Mouse (Mus musculus) heart, adult 9 months (tissue): ENCODE results near the gene Cdc45.

ENCODE experiments used
- DNase-seq, 2 experiments: peaks; one replicate each; pipeline ENCODE4 v3.0.0; 2022; ENCODE audit warnings: low spot score in 2 of 2

The Cdc45 gene

DNA sequence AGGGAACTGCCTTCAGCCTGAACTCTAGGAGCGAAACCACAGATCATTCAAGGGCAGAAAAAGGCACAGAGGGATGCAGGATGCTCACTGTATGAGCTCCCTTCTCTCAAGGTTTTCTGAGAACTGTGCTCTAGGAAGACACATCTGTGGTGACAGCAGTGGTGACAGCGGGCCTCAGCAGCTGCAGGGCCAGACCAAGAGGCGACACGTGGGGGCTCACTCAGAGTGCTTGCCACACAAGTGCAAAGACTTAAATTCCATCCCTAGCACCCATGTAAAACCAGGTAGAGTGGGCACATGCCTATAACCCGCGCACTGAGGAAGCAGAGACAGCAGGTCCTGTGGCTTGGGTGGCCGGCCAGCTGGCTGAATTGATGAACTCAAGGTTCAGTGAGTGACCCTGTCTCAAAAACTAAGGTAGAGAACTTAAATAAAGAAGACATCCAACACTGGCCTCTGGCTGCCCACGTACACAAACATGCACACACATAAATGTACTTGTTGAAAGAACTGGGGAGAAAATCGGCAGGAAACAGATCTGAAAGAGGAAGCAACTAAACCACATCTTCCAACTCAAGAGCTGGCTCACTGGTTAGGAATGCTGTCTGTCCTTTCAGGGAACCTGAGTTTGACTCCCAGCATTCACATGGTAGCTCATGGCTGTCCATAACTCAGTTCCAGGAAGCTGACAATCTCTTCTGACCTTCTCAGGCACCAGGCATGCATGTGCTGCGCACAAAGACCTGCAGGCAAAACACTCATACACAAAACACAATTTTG is 23.0 kb downstream of the Cdc45 start:
- DNase-seq = no peak

GRCm38 (mm10) chr16:18786652-18787051 is 25.1 kb downstream of the Cdc45 start:
- no peak for DNase-seq

GRCm38 (mm10) chr16:18785485-18785884 is 26.3 kb downstream of the Cdc45 start:
- DNase-seq = no peak

DNA sequence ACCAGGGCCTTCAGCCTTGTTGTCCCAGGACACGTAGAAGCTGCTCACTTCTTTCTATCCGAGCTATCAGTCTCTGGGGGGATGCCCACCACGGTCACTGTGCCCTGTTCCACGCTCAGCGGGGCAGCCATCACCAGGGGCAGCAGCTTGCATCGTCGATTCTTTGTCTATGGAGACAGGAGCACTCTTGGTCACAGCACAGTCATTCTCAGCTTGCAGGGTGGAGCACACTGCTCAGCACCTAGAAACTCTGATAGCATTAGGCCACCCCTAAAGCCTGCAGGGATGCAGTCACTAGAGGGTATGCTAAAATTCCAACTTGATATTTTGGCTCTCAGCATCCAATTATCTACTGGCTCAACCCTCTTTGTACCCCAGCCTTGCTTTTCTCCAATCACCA is 26.8 kb downstream of the Cdc45 start:
- no peak for DNase-seq

- DNase-seq = no peak
Observed at GRCm38 (mm10) chr16:18781810-18782209, 30.0 kb downstream of the Cdc45 start.

DNA sequence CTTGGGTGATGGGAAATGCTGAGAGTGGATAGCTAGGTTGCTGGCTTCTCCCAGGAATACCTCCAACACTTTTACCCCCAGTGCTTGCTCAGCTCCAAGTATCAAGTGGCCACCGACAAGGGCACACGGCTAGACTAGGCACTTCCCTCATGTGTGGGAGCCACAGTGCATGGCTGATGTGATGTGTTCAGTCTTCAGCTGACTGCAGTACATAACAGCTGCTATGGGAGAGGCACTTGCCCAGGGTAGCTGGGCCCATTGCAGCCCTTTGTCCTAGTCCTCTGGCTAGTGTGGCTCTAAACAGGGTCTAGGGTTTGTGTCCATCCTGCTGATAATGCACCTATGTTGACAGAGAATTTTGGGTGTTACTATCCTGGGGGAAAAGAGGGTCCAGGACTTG is 33.3 kb downstream of the Cdc45 start:
- DNase-seq = no peak

GRCm38 (mm10) chr16:18777101-18778080 is 34.4 kb downstream of the Cdc45 start:
- DNase-seq = no peak

GRCm38 (mm10) chr16:18776556-18777100 is 35.2 kb downstream of the Cdc45 start, which contains the start of gene Cldn5:
Cldn5 (plus strand) TSS chr16:18776847.
- DNase-seq = peak; percentile 58 to 74

GRCm38 (mm10) chr16:18775621-18776555 is 35.9 kb downstream of the Cdc45 start:
- peak; percentile 44 to 77 for DNase-seq

- DNase-seq = no peak
Observed at GRCm38 (mm10) chr16:18773936-18774335, 37.9 kb downstream of the Cdc45 start.

GRCm38 (mm10) chr16:18769501-18769900 is 42.3 kb downstream of the Cdc45 start:
- DNase-seq = no peak

- DNase-seq = no peak
Observed at GRCm38 (mm10) chr16:18766390-18766789, 45.4 kb downstream of the Cdc45 start.

DNA sequence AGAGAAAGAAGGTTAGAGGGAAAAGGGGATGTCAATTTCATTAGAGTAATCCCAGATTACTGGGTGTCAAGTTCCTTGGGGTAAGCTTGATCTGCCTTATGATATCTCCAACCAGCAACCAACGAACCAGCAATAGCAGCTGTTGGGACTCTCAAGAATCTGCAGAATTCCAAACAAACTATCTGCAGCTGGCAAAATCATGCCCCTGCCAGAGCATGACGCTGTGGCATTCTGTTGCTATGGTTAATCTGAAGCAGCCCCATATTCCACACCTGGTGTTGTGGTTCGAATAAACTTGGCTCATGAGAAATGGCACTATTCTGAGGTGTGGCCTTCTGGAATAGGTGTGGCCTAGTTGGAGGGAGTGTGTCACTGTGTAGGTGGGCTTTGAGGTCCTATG is 48.8 kb downstream of the Cdc45 start:
- DNase-seq = no peak

- DNase-seq = peak in 1 of 2 experiments; percentile 42
Observed at GRCm38 (mm10) chr16:18761734-18762133, 50.1 kb downstream of the Cdc45 start.

- DNase-seq = no peak
Observed at GRCm38 (mm10) chr16:18751885-18752499, 59.8 kb downstream of the Cdc45 start.

DNA sequence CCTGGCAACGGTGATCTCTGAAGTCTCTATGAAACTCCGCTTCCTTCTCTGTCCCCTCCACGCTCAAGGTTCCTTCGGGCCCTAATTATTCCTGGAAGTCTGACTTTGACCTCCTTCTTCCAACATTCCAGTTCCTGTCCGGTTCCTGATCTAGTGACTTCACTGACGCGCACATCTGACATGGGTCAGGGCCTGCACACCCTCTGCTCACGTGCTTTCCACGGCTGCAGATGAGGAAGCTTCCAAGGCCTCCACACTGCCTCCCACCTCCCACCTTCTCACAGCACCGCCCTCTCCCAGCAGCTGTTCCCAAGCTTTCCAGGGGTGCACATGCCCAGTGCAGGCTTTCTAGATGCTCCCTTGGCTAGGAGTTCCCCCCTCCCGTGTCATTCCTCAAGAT is 60.7 kb downstream of the Cdc45 start:
- DNase-seq = peak in 1 of 2 experiments; percentile 46

DNA sequence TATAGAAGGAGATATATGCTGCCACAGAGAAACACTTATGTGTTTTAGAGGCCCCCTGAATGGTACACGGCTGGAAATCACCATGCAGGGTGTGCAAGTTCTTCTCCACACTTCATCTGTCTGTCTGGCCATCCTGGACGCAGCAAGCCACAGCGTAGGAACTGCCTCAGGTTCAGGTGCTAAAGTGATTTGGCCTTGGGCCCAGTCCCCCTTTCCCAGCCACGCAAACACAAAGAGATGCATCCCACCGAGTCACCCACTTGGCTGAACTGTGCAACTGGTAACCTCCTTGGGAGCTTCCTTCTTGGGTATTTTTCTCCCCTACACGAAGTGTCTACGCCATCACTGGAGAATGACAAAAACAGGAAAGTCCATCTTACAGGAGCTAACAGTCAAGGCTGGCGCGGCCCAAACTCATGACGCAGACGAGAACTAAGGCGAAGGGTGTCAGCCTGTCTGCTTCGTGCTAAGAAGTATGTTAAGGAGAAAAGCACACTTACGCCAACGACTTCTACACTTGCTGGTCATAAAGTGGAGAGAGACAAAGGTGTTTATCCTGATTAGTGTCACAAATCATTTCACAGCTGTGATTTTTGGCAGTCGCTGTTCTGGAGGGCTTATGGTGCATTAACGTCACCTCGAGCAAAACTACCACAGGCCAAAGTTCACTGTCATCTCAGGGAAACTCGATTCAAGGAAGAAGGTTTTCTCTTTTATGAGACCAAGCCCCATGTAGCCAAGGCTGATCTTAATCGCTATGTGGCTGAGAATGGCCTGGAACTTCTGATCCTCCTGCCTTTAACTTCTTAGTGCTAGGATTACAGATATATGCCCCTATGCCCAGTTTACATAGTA is 65.3 kb downstream of the Cdc45 start:
- peak; percentile 59 to 88 for DNase-seq

GRCm38 (mm10) chr16:18738303-18738702 is 73.5 kb downstream of the Cdc45 start:
- no peak for DNase-seq

DNA sequence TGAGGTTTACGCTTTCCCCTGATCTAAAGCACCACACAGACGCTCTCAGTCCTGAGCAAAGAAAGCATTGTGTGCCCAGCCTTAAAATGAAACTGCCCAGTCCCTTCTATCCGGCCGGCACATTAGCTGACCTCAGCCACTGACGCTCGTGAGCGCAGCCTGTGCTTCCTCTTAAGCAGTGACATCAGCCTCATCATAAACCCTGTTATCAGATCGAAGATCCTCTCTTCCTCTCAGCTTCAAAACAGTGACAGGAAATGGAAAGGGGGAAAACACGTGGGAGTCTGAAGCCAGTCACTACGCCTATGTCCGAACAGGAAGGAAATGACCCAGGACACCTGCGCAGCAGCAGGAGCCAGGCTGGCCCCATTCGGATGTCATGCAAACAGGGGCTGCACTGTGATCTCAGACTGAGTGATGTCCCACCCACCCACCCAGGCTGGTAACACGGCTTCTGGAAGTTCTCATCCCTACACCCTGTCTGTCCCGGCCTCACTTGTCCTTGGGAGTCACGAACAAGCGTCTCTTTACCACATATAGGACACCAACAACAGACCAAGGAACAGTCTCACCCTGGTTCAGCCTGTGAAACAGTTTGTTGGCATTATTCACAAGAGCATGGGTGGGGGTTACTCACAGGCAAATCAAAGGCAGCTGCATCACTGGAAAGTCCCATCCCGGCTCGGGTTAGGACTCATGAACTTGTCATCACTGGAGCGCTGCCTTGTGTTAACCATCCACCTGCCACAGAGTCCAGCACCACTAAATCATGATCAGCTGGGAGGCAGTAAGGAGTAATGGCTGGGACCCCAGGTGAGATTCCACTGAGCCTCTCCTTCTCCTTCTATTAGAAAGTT is 78.5 kb downstream of the Cdc45 start:
- DNase-seq = peak; percentile 70 to 86
